Mouse (Mus musculus) liver, embryonic 18 days (tissue): ENCODE results near the gene Olfr447. TPM values are rescaled to one million over a fixed set of nuclear protein-coding genes. Genes with fewer than 3 reads are reported as not detected.

Source experiments
- polyA plus RNA-seq: library from polyadenylated mRNA; depleted of rRNA; stranded (reverse); fragments of >200 nt; gene quantifications from 2 replicates; pipeline ENCODE4 v1.2.3, GENCODE M21; 2012; rRNA removed

Olfr447 gene
- polyA plus RNA-seq, result not detected in 2 replicates

DNA sequence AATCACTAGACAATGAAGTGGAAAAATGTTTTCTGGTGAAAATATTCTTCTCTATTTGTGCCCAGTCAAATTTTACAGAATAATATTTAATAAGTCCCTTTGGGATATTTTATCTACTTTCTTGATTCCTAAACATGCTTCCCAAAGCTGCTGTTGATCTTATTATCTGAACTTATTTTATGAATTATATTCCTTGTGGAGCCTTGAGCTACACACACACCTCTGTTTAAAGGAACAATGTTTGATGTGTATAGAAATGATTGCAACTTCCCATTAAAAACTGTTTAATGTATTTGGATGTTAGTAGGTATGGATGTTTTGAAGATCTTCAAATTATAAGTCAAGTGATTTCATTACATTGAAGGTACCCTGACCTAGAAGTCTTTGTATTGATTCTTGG, at the start of gene Olfr447:
Olfr447 (plus strand) TSS at position 301 of the 400 bp plus-strand sequence.

GRCm38 (mm10) chr6:42890141-42890540, 18.5 kb upstream of the Olfr447 start, which contains the start of gene Olfr448:
TSS of gene Olfr448 (plus strand) at chr6:42890441.

DNA sequence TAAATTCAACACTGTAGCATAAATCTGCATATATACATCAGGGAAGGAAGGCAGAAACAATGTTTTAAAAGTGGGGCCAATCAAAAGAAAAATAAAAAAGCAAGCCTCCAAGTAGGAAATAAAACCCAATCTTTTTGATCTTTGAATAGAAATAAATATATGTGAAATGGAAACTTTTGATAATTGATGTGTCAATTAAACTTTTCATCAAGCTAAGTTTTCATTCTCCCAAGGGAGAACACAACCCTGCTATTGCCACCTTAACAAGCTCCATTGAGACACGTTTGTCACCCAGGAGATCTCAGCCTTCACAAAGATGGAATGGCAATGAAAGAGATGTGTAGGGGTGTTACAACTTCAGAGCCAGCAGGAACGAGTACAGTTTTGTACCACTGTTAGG, 12.4 kb downstream of the Olfr447 start, which contains the start of gene Olfr446:
Olfr446 (plus strand) TSS at position 301 of the 400 bp plus-strand sequence.

GRCm38 (mm10) chr6:42948767-42949166, 40.1 kb downstream of the Olfr447 start, which contains the start of gene Olfr444:
TSS of gene Olfr444 (plus strand) at chr6:42949067.

Other genes with a start within 250 kb of the Olfr447 start
- 3.1 TPM in 2 replicates for gene Tcaf1, start 198.8 kb upstream of the Olfr447 start, polyA plus RNA-seq
- gene Olfr453, start 169.5 kb upstream of the Olfr447 start, polyA plus RNA-seq, result not detected in 2 replicates
- not detected in 2 replicates for gene Olfr38, start 152.5 kb upstream of the Olfr447 start, polyA plus RNA-seq
- gene Olfr452, start 123.8 kb upstream of the Olfr447 start, polyA plus RNA-seq, result not detected in 2 replicates
- gene Olfr450, start 96.9 kb upstream of the Olfr447 start, polyA plus RNA-seq, result not detected in 2 replicates
- gene Olfr449, start 74.5 kb upstream of the Olfr447 start, polyA plus RNA-seq, result not detected in 2 replicates
- not detected in 2 replicates for gene Olfr448, start 18.4 kb upstream of the Olfr447 start, polyA plus RNA-seq
- gene Olfr446, start 12.5 kb downstream of the Olfr447 start, polyA plus RNA-seq, result not detected in 2 replicates
- not detected in 2 replicates for gene Olfr444, start 40.2 kb downstream of the Olfr447 start, polyA plus RNA-seq
- gene Olfr441, start 197.5 kb downstream of the Olfr447 start, polyA plus RNA-seq, result not detected in 2 replicates
- not detected in 2 replicates for gene Olfr237-ps1, start 237.7 kb downstream of the Olfr447 start, polyA plus RNA-seq